Mouse (Mus musculus) intestine, embryonic 15.5 days (tissue): ENCODE results near the gene Nqo2. TPM values are rescaled to one million over a fixed set of nuclear protein-coding genes. Genes with fewer than 3 reads are reported as not detected.

Source experiments
- polyA plus RNA-seq: library from polyadenylated mRNA; unstranded; fragments of >200 nt; fragmentation: Nextera tagmentation; extraction: Ambion mirVana; gene quantifications from 2 replicates; pipeline ENCODE4 v1.2.1, GENCODE M21; 2015

The Nqo2 gene
- polyA plus RNA-seq, 1 experiment from 2014 or later = 40.5 TPM

Other genes starting within 250 kb of the Nqo2 start
- not detected in 2 replicates for gene Serpinb6e, start 121.3 kb upstream of the Nqo2 start, polyA plus RNA-seq
- not detected in 2 replicates for gene Serpinb6c, start 59.0 kb upstream of the Nqo2 start, polyA plus RNA-seq
- 20.4 and 20.8 TPM in 2 replicates for gene Ripk1, start 37.7 kb downstream of the Nqo2 start, polyA plus RNA-seq
- 120 and 124 TPM in 2 replicates for gene Serpinb6a, start 38.1 kb downstream of the Nqo2 start, polyA plus RNA-seq
- gene Bphl, start 72.9 kb downstream of the Nqo2 start, polyA plus RNA-seq = 57.6 and 60.4 TPM in 2 replicates
- gene Tubb2a, start 113.3 kb downstream of the Nqo2 start, polyA plus RNA-seq = 170 TPM in 2 replicates
- gene Tubb2b, start 165.8 kb downstream of the Nqo2 start, polyA plus RNA-seq = 33.5 and 34.2 TPM in 2 replicates
- 71.3 and 88.2 TPM in 2 replicates for gene Psmg4, start 198.3 kb downstream of the Nqo2 start, polyA plus RNA-seq